Mouse (Mus musculus): ENCODE data around the gene Mt3.

Gene Mt3

GRCm38 (mm10) chr8:94184357-94184843 lies 32.0 kb downstream of the Mt3 start:
- DNase-seq (ENCODE audit: low spot score in 2 of 2) = no peak

GRCm38 (mm10) chr8:94185791-94186190 lies 33.4 kb downstream of the Mt3 start:
- no peak for DNase-seq (ENCODE audit: low spot score in 2 of 2)

GRCm38 (mm10) chr8:94186542-94186941 lies 34.1 kb downstream of the Mt3 start:
- peak; percentile 41 to 66 for DNase-seq (ENCODE audit: low spot score in 2 of 2)

GRCm38 (mm10) chr8:94187290-94188002 lies 35.0 kb downstream of the Mt3 start:
- DNase-seq (ENCODE audit: low spot score in 2 of 2) = no peak

GRCm38 (mm10) chr8:94189275-94190031 lies 37.0 kb downstream of the Mt3 start:
- DNase-seq (ENCODE audit: low spot score in 2 of 2) = no peak

GRCm38 (mm10) chr8:94191101-94191691 lies 38.8 kb downstream of the Mt3 start:
- peak; percentile 58 to 64 for DNase-seq (ENCODE audit: low spot score in 2 of 2)

GRCm38 (mm10) chr8:94192926-94193325 lies 40.5 kb downstream of the Mt3 start:
- DNase-seq (ENCODE audit: low spot score in 2 of 2) = no peak

- no peak for DNase-seq (ENCODE audit: low spot score in 2 of 2)
Observed at GRCm38 (mm10) chr8:94194591-94195223, 42.3 kb downstream of the Mt3 start.

- peak in 1 of 2 experiments; percentile 45 for DNase-seq (ENCODE audit: low spot score in 2 of 2)
Observed at GRCm38 (mm10) chr8:94199202-94199869, 46.9 kb downstream of the Mt3 start.
